Mouse (Mus musculus) ES-Bruce4 (cell line): ENCODE results near the gene Sp9. TPM values are rescaled to one million over a fixed set of nuclear protein-coding genes. Genes with fewer than 3 reads are reported as not detected.
A peak's percentile ranks its signal among the peaks of the same experiment; 100 is the strongest.

Source experiments
- H3K27ac ChIP-seq: 2 replicates; pipeline ENCODE4 v1.5.1; 2012; ENCODE audit warnings: low read length, inconsistent platforms; ENCODE audit not compliant: insufficient read depth
- H3K27me3 ChIP-seq: 2 replicates; pipeline ENCODE4 v1.6.1; 2012; ENCODE audit warnings: mild to moderate bottlenecking, low read length, inconsistent platforms; ENCODE audit not compliant: control insufficient read depth, poor library complexity, insufficient read depth, severe bottlenecking
- H3K36me3 ChIP-seq: 2 replicates; pipeline ENCODE4 v1.6.1; 2012; ENCODE audit warnings: inconsistent platforms, mild to moderate bottlenecking, low read length, moderate library complexity; ENCODE audit not compliant: control insufficient read depth, poor library complexity, insufficient read depth, severe bottlenecking
- H3K4me1 ChIP-seq: one replicate; pipeline ENCODE4 v1.8.1; 2011; ENCODE audit warnings: low read length; ENCODE audit not compliant: control insufficient read depth, insufficient read depth
- H3K4me3 ChIP-seq: 2 replicates; pipeline ENCODE4 v1.5.1; 2011; ENCODE audit warnings: low read depth, mild to moderate bottlenecking, low read length
- H3K9ac ChIP-seq: 2 replicates; pipeline ENCODE4 v1.6.1; 2012; ENCODE audit warnings: low read depth, mild to moderate bottlenecking, inconsistent platforms; ENCODE audit not compliant: poor library complexity, severe bottlenecking
- H3K9me3 ChIP-seq: replicated peaks from 2 replicates; pipeline ENCODE4 v1.6.1; 2012; ENCODE audit warnings: mild to moderate bottlenecking, low read length, inconsistent platforms; ENCODE audit not compliant: control insufficient read depth, poor library complexity, insufficient read depth, severe bottlenecking
- CTCF ChIP-seq: IDR thresholded peaks from one replicate; pipeline ENCODE4 v1.8.1; 2011; ENCODE audit warnings: low read depth, low read length
- EP300 ChIP-seq: IDR thresholded peaks from 2 replicates; pipeline ENCODE4 v1.6.1; 2011; ENCODE audit warnings: low read depth, low read length; ENCODE audit not compliant: insufficient read depth
- POLR2A ChIP-seq: IDR thresholded peaks from one replicate; pipeline ENCODE4 v1.8.1; 2011; ENCODE audit warnings: low read length; ENCODE audit not compliant: insufficient read depth
- polyA plus RNA-seq: library from polyadenylated mRNA; stranded (reverse); fragments of >200 nt; gene quantifications from 2 replicates; pipeline ENCODE4 v1.2.4, GENCODE M21; 2011; ENCODE audit warnings: low read depth; ENCODE audit not compliant: missing spikeins, insufficient read depth, insufficient read length

Gene Sp9
- polyA plus RNA-seq, 1 experiment: not detected

- H3K27ac ChIP-seq: no peak overlapping the region
- no peaks in the 10 kb centered on the region for H3K9me3 ChIP-seq
- H3K9ac ChIP-seq: 0 out of 2 replicates have a peak overlapping the region, but pooled peaks have one; percentile 3
- H3K4me3 ChIP-seq: peak overlapping the region; percentile 45
- TF ChIP-seq POLR2A (no peak), EP300 (no peak), CTCF (no peak)
- peaks cover 47% of the 10 kb centered on the region for H3K27me3 ChIP-seq
- H3K36me3 ChIP-seq: no peaks in the 10 kb centered on the region
- H3K4me1 ChIP-seq: no peaks in the 10 kb centered on the region
Measured at GRCm38 (mm10) chr2:73273249-73274118, 1.8 kb downstream of the Sp9 start.

- no peaks in the 10 kb centered on the region for H3K9me3 ChIP-seq
- no peaks in the 10 kb centered on the region for H3K4me1 ChIP-seq
- H3K4me3 ChIP-seq: peak overlapping the region; percentile 45
- TF ChIP-seq POLR2A (no peak), CTCF (no peak), EP300 (no peak)
- H3K9ac ChIP-seq: peak overlapping the region; percentile 23; the same call in 1 of the 2 replicates
- no peaks in the 10 kb centered on the region for H3K36me3 ChIP-seq
- no peak overlapping the region for H3K27ac ChIP-seq
- peaks cover 48% of the 10 kb centered on the region for H3K27me3 ChIP-seq
Measured at GRCm38 (mm10) chr2:73274119-73274920, 2.6 kb downstream of the Sp9 start.

- H3K4me3 ChIP-seq: no peak overlapping the region
- peaks cover 50% of the 10 kb centered on the region for H3K27me3 ChIP-seq
- H3K4me1 ChIP-seq: no peaks in the 10 kb centered on the region
- no peaks in the 10 kb centered on the region for H3K36me3 ChIP-seq
- H3K27ac ChIP-seq: no peak overlapping the region
- TF ChIP-seq CTCF (no peak), POLR2A (no peak), EP300 (no peak)
- H3K9ac ChIP-seq: no peak overlapping the region
- H3K9me3 ChIP-seq: no peaks in the 10 kb centered on the region
Measured at GRCm38 (mm10) chr2:73275261-73276040, 3.7 kb downstream of the Sp9 start.

GRCm38 (mm10) chr2:73276141-73276571, 4.4 kb downstream of the Sp9 start:
- Histone ChIP-seq H3K9me3 (no peaks in the 10 kb centered on the region), H3K4me3 (no peak overlapping the region), H3K9ac (no peak overlapping the region), H3K36me3 (no peaks in the 10 kb centered on the region), H3K4me1 (no peaks in the 10 kb centered on the region), H3K27me3 (peaks cover 51% of the 10 kb centered on the region), H3K27ac (no peak overlapping the region)
- no peak for TF ChIP-seq EP300
- TF ChIP-seq CTCF: no peak
- TF ChIP-seq POLR2A: no peak

- no peak for TF ChIP-seq EP300
- Histone ChIP-seq H3K4me1 (no peaks in the 10 kb centered on the region), H3K27me3 (peaks cover 42% of the 10 kb centered on the region), H3K9ac (no peak overlapping the region), H3K27ac (no peak overlapping the region), H3K36me3 (no peaks in the 10 kb centered on the region), H3K4me3 (peak overlapping the region; percentile 26), H3K9me3 (no peaks in the 10 kb centered on the region)
Measured at GRCm38 (mm10) chr2:73277021-73277708, 5.4 kb downstream of the Sp9 start.
